Mouse (Mus musculus): ENCODE results near the gene Mapk1ip1l.

DNA sequence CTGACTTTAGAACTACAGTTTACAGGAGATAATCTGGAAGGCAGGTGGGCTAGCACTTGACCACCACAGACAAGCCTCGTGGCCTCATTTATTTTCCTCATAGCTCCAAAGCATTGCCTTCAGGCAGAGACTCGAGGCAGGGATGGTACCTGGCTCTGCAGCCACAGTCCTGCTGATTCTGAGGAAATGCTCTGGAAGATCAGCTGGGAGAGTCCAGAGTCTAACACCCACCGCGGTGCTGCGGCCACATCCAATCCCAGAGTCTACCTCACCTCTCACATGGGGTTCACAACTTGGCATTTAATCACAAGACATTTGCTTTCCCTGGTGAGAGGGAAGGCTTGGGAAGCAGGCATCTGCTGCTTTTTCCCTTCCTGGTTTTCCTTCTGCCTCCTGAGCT, 56.9 kb downstream of the Mapk1ip1l start:
- TF ChIP-seq POLR2A (IDR thresholded peaks at IDR 0.05; ENCODE audit: control insufficient read depth, extremely low read depth, insufficient read depth, low read length, poor library complexity), result no peak
- no peak for TF ChIP-seq CTCF (IDR thresholded peaks at IDR 0.05; ENCODE audit: borderline replicate concordance, control insufficient read depth, extremely low read depth, insufficient read depth, low read length, poor library complexity)

Data from thymus, adult 2 months (tissue).